ENCODE assay signal across 18 mouse cellular contexts in the genomic region with DNA sequence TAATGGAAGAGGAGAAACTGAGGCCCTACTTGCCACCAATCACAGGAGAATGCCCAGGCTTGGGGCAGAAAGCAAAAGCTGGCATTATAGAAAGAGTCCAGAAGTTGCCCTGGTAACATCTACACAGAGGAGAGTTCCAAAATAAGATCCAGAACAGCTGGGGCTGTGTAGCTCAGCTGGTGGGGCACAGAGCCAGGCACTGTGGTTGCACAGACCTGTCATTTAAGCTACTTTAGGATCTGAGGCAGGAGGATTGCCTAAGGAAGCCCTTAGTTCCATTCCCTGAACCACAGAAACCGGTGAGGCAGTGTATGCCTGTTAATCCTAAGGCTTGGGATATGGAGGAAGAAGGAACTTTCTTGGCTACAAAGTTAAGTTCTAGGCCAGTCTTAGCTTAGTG.
DNase-seq lines count a peak whose midpoint lies in the region; TF ChIP-seq lines count a peak whose summit lies in the region.
"Had no signal": no experiment of that assay in that cellular context is flagged by ENCODE, and none has a peak within 500 bp of the region (broad histone marks: within the 10 kb centered on the region; RNA-seq: fewer than 3 reads in every experiment).

No protein-coding gene starts in this region.

- no peaks in the 10 kb centered on the region for H3K36me3 ChIP-seq in C2C12 (ENCODE audit: control insufficient read depth, insufficient read depth)
- H3K36me3 ChIP-seq: heart, embryonic 10.5 days; hindbrain, embryonic 13.5 days had no signal

- no peaks in the 10 kb centered on the region for H3K27me3 ChIP-seq in C2C12 (ENCODE audit: control insufficient read depth, insufficient read depth, insufficient read length)
- H3K27me3 ChIP-seq: forebrain, embryonic 15.5 days; hindbrain, embryonic 13.5 days; Patski had no signal

- peak overlapping the region; percentile 36; the same call in 1 of the 2 replicates for H3K27ac ChIP-seq in left cerebral cortex, adult 2 months
- H3K27ac ChIP-seq: forebrain, embryonic 15.5 days; hindbrain, embryonic 13.5 days; hindbrain, postnatal 0 days had no signal

- peak; percentile 31 for DNase-seq in gastrocnemius, postnatal 14 days
- no peak for DNase-seq in gastrocnemius, adult 8-10 months (ENCODE audit: low spot score in 2 of 2)
- no peak for DNase-seq in left cerebral cortex, adult 2 months (ENCODE audit: extremely low spot score in 1 of 2, low spot score in 2 of 2)
- DNase-seq in left cerebral cortex, postnatal 14 days (ENCODE audit: low spot score in 2 of 2) = no peak
- no peak for DNase-seq in adrenal gland, adult 18-20 months (ENCODE audit: low spot score in 2 of 2)
- no peak for DNase-seq in testis, postnatal 14 days (ENCODE audit: low spot score)
- DNase-seq: adrenal gland, adult 8-10 months; adrenal gland, postnatal 36 days; B cell, adult 2 months; cerebellum, adult 2 months; gastrocnemius, postnatal 25 days; kidney, adult 11 months had no signal

- H3K79me3 ChIP-seq in C2C12 (ENCODE audit: low read depth) = peaks cover 26% of the 10 kb centered on the region

- intact Hi-C loops in gastrocnemius, postnatal 14 days (cut with DNase I; ENCODE audit: low total_unique reads) = no loop called here
- intact Hi-C loops in left cerebral cortex, adult 2 months (cut with DNase I) = loop anchor here (10.0 kb wide), 1 partner anchor 150 kb away; no protein-coding TSS in a partner anchor
- intact Hi-C loops in left cerebral cortex, postnatal 14 days (cut with DNase I) = no loop called here

- no peak overlapping the region for H3ac ChIP-seq in C2C12 (ENCODE audit: control insufficient read depth, insufficient read length, low read depth)

- H3K4me3 ChIP-seq in left cerebral cortex, adult 2 months = no peak overlapping the region
- no peak overlapping the region for H3K4me3 ChIP-seq in C2C12 (ENCODE audit: insufficient read depth, poor library complexity, severe bottlenecking)
- H3K4me3 ChIP-seq: forebrain, embryonic 15.5 days; heart, embryonic 10.5 days; hindbrain, embryonic 13.5 days had no signal

- TF ChIP-seq CTCF in left cerebral cortex, adult 2 months (IDR thresholded peaks at IDR 0.05) = no peak
- no peak for TF ChIP-seq CTCF in C2C12 (IDR thresholded peaks at IDR 0.05; ENCODE audit: control insufficient read depth, insufficient read depth, insufficient read length)

- peaks cover 87% of the 10 kb centered on the region for H3K79me2 ChIP-seq in C2C12 (ENCODE audit: control insufficient read depth, insufficient read depth)

TF ChIP-seq in C2C12, 6 proteins besides CTCF, POLR2A, EP300 and RAD21:
- TF ChIP-seq FOSL1 (IDR thresholded peaks at IDR 0.05; ENCODE audit: insufficient read depth, low read length, poor library complexity, severe bottlenecking) (no peak), MYOD1 (IDR thresholded peaks at IDR 0.05; ENCODE audit: control insufficient read depth, insufficient read length, low read depth) (peak; percentile 6)
TF ChIP-seq in C2C12: peak in this region for 1.
